Mouse (Mus musculus): ENCODE measurements around the gene Foxe3. TPM values are rescaled to one million over a fixed set of nuclear protein-coding genes. Genes with fewer than 3 reads are reported as not detected.
"Not testable (repeated sequence)": the region's sequence is repeated elsewhere in the genome, so short reads cannot be mapped to it uniquely, and the experiment has no call there.

Gene Foxe3
- polyA plus RNA-seq (2014; fragmentation: Nextera tagmentation; extraction: Ambion mirVana), result not detected in 2 replicates

DNA sequence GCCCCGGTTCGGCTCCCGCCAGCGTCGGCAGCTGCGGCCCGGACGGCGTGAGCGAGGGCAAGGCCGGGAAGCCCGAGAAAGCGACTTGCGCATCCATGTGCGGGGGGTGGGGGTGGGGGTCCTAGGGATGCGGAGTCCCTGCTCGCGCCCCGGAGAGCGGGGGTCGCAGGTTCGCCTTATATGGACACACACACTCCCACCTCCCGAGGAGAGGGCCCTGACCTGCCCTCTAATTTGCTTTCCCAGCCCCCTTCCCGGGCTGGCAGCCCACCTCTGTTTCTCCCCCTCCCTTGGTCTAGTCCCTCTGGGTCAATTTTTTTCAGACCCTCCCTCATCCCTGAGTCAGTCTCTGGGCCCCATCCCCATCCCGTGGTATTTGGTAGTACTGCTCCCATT lies at the start of gene Foxe3:
Foxe3 (minus strand) TSS at position 97 of the 396 bp plus-strand sequence.
- H3K9ac ChIP-seq (ENCODE audit: low read depth, low read length), result peak within 1 kb of the TSS; percentile 53
- DNase-seq (ENCODE audit: low spot score) (no peak), ATAC-seq (ENCODE audit: low read depth) (no peak)
- no peaks in the 10 kb centered on the region for H3K9me3 ChIP-seq (ENCODE audit: control insufficient read depth, low read length)
- WGBS, result 0% methylated on average over 12 of the region's 25 CpGs
- H3K27ac ChIP-seq (replicated peaks; ENCODE audit: low read depth, low read length), result no peak within 1 kb of the TSS
- H3K4me1 ChIP-seq (ENCODE audit: control insufficient read depth, insufficient read depth, low read length), result 0 out of 2 replicates have a peak, but pooled peaks cover 4% of the 10 kb centered on the region
- no peaks in the 10 kb centered on the region for H3K36me3 ChIP-seq (ENCODE audit: control insufficient read depth, insufficient read depth, low read length)
- H3K4me3 ChIP-seq (ENCODE audit: low read depth, low read length), result peak within 1 kb of the TSS; percentile 45
- H3K4me2 ChIP-seq (ENCODE audit: low read depth, low read length), result peak within 1 kb of the TSS; percentile 75
- peaks cover 89% of the 10 kb centered on the region for H3K27me3 ChIP-seq (replicated peaks; ENCODE audit: control insufficient read depth, insufficient read depth, low read length)

DNA sequence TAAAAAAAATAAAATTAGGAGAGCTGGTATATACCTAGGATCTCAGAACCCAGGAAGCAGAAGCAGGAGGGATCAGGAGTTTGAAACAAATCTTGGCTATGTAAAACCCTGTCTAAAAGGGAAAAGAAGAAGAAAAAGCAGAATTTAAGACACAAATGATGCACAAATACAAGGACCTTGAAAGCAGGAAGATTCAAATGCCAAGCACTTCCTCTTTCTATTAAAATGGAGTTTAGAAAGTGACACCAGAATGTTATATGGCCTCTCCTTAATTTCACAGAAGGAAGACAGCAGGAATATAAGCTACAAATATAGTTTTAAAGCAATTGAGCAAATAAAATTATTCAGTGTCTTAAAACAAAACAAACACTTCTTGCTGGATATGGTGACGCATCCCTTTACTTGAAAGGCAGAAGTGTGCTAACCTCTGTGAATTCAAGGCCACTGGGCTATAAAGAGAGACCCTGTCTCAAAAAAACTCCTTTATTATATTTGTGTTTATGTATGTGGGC lies 47.5 kb upstream of the Foxe3 start:
- ATAC-seq (ENCODE audit: low read depth), result no peak
- DNase-seq (ENCODE audit: low spot score), result no peak
- H3K27me3 ChIP-seq (replicated peaks; ENCODE audit: control insufficient read depth, insufficient read depth, low read length), result no peaks in the 10 kb centered on the region

DNA sequence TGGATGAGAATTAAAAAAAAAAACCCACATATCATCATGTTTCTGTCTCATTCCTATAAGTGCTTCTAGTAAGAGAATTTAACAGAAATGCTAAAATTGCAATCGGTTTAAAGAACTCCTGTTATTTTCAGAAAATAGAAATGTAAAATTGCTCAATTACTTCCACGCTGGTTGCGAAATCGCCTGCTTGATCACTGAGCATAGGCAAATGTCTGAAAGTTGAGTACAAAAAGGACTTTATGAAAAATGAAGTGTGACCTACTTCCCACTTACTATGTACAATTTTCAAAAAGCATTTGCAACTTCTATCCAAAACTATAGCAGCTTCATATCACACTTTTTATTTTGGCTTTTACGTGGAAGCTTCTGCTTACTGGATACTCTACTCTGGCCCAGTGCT lies 44.9 kb upstream of the Foxe3 start:
- 91% methylated on average over 5 of the region's 5 CpGs for WGBS
- ATAC-seq (ENCODE audit: low read depth), result no peak
- DNase-seq (ENCODE audit: low spot score), result no peak

More for the DNA sequence above, 47.5 kb upstream of the Foxe3 start:
- WGBS, result 89% methylated on average over 1 of the region's 1 CpGs
- H3K4me3 ChIP-seq (ENCODE audit: low read depth, low read length), result no peak overlapping the region
- no peak overlapping the region for H3K27ac ChIP-seq (replicated peaks; ENCODE audit: low read depth, low read length)
- H3K36me3 ChIP-seq (ENCODE audit: control insufficient read depth, insufficient read depth, low read length), result peaks cover 9% of the 10 kb centered on the region; the same call in 1 of the 2 replicates
- H3K9ac ChIP-seq (ENCODE audit: low read depth, low read length), result no peak overlapping the region
- H3K4me2 ChIP-seq (ENCODE audit: low read depth, low read length), result no peak overlapping the region
- H3K4me1 ChIP-seq (ENCODE audit: control insufficient read depth, insufficient read depth, low read length), result no peaks in the 10 kb centered on the region
- no peaks in the 10 kb centered on the region for H3K9me3 ChIP-seq (ENCODE audit: control insufficient read depth, low read length)

DNA sequence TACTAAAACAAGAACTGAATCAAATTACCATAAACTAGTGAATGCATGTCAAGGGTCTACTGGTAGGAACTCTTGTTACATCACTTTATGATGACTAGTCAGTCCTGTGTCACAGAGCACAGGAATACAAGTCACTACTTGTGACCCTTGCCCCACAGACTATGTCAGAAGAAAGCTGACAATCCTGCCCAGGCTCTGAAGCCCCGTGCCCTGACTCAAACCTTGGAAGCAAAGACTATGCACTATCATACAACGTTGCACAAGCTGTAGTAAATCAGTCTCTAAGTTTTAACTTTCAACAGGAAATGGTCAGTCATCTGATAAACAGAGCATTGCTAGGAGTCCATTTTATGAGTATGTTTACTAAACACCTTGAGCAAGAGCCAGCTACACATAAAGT lies 35.1 kb upstream of the Foxe3 start:
- not testable (repeated sequence) for H3K4me2 ChIP-seq (ENCODE audit: low read depth, low read length); ATAC-seq (ENCODE audit: low read depth); H3K4me3 ChIP-seq (ENCODE audit: low read depth, low read length); H3K9ac ChIP-seq (ENCODE audit: low read depth, low read length); H3K4me1 ChIP-seq (ENCODE audit: control insufficient read depth, insufficient read depth, low read length); H3K27me3 ChIP-seq (replicated peaks; ENCODE audit: control insufficient read depth, insufficient read depth, low read length); H3K27ac ChIP-seq (replicated peaks; ENCODE audit: low read depth, low read length); DNase-seq (ENCODE audit: low spot score); H3K9me3 ChIP-seq (ENCODE audit: control insufficient read depth, low read length)
- WGBS, result 83% methylated on average over 2 of the region's 2 CpGs
- H3K36me3 ChIP-seq (ENCODE audit: control insufficient read depth, insufficient read depth, low read length), result peaks cover 48% of the 10 kb centered on the region

More for the DNA sequence above, 44.9 kb upstream of the Foxe3 start:
- Histone ChIP-seq H3K4me1 (ENCODE audit: control insufficient read depth, insufficient read depth, low read length) (no peaks in the 10 kb centered on the region), H3K4me3 (ENCODE audit: low read depth, low read length) (no peak overlapping the region), H3K27ac (replicated peaks; ENCODE audit: low read depth, low read length) (no peak overlapping the region), H3K9me3 (ENCODE audit: control insufficient read depth, low read length) (no peaks in the 10 kb centered on the region), H3K4me2 (ENCODE audit: low read depth, low read length) (no peak overlapping the region), H3K36me3 (ENCODE audit: control insufficient read depth, insufficient read depth, low read length) (peaks cover 33% of the 10 kb centered on the region), H3K27me3 (replicated peaks; ENCODE audit: control insufficient read depth, insufficient read depth, low read length) (no peaks in the 10 kb centered on the region), H3K9ac (ENCODE audit: low read depth, low read length) (no peak overlapping the region)

DNA sequence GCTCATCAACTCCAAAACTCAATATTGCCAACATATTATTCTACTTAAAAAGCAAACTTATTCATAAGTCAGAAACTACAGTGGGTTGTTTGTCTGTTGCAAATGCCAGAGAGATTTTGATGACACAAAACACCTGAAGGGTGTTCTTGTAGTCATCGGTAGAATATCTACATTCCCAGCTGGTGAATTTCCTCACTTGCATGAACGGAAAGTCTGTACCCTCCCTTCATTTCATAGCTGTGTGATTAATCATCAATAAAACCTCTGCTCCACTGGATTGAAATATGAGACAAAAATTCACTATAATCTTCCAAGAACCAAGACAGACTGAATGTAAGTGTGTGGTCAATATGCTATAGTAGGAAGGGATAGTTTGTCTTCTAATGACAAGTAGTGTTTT lies 33.7 kb upstream of the Foxe3 start:
- WGBS, result 80% methylated on average over 2 of the region's 2 CpGs
- DNase-seq (ENCODE audit: low spot score) (no peak), ATAC-seq (ENCODE audit: low read depth) (no peak)
- H3K27me3 ChIP-seq (replicated peaks; ENCODE audit: control insufficient read depth, insufficient read depth, low read length), result no peaks in the 10 kb centered on the region
- H3K9ac ChIP-seq (ENCODE audit: low read depth, low read length), result no peak overlapping the region
- peaks cover 34% of the 10 kb centered on the region for H3K36me3 ChIP-seq (ENCODE audit: control insufficient read depth, insufficient read depth, low read length)
- no peaks in the 10 kb centered on the region for H3K9me3 ChIP-seq (ENCODE audit: control insufficient read depth, low read length)
- H3K4me1 ChIP-seq (ENCODE audit: control insufficient read depth, insufficient read depth, low read length), result no peaks in the 10 kb centered on the region
- no peak overlapping the region for H3K4me3 ChIP-seq (ENCODE audit: low read depth, low read length)
- no peak overlapping the region for H3K27ac ChIP-seq (replicated peaks; ENCODE audit: low read depth, low read length)
- H3K4me2 ChIP-seq (ENCODE audit: low read depth, low read length), result no peak overlapping the region

DNA sequence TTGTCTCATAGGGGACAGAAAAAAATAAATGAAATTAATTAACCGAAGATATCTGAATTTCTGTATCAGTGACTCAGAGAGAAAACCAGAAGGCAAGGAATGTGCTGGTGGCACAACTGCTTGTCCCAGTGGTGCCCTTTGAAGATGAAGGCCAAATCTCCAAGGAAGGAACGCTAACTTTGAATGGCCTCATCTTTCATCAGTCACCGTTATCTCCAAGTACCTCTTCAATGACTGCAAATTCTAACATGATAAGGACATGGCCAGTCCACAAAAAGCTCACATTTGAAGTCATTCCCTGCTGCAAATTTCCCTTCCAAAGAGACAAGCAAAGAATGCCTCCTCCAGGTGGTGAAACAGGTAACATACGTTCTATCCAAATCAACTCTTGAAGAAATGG lies 33.0 kb upstream of the Foxe3 start:
- no peak overlapping the region for H3K4me3 ChIP-seq (ENCODE audit: low read depth, low read length)
- H3K27ac ChIP-seq (replicated peaks; ENCODE audit: low read depth, low read length), result no peak overlapping the region
- no peak overlapping the region for H3K9ac ChIP-seq (ENCODE audit: low read depth, low read length)
- H3K4me2 ChIP-seq (ENCODE audit: low read depth, low read length), result no peak overlapping the region
- H3K9me3 ChIP-seq (ENCODE audit: control insufficient read depth, low read length), result no peaks in the 10 kb centered on the region
- WGBS, result 92% methylated on average over 4 of the region's 4 CpGs
- H3K36me3 ChIP-seq (ENCODE audit: control insufficient read depth, insufficient read depth, low read length), result peaks cover 30% of the 10 kb centered on the region
- DNase-seq (ENCODE audit: low spot score) (no peak), ATAC-seq (ENCODE audit: low read depth) (no peak)
- H3K27me3 ChIP-seq (replicated peaks; ENCODE audit: control insufficient read depth, insufficient read depth, low read length), result no peaks in the 10 kb centered on the region
- no peaks in the 10 kb centered on the region for H3K4me1 ChIP-seq (ENCODE audit: control insufficient read depth, insufficient read depth, low read length)

DNA sequence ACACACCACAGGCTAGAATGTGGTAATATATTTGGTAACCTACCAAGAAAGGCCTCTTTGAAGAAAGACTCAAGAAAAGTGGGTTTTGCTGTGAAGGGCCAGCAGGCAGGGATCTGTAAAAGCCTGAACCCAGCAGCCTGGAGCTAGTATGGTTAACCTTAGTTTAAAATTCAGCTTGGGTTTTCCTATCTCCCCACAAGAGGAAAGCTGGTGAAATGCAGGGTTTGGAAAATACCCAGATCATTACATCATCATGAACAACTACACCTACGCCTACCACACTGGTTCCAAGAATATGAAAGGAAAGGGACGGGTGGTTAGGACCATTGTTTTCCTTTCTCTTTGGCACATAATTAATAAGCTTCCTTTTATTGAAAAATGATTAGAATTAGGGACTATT lies 32.4 kb upstream of the Foxe3 start:
- no peak overlapping the region for H3K4me2 ChIP-seq (ENCODE audit: low read depth, low read length)
- DNase-seq (ENCODE audit: low spot score), result no peak
- H3K27ac ChIP-seq (replicated peaks; ENCODE audit: low read depth, low read length), result no peak overlapping the region
- peaks cover 30% of the 10 kb centered on the region for H3K36me3 ChIP-seq (ENCODE audit: control insufficient read depth, insufficient read depth, low read length)
- 79% methylated on average over 2 of the region's 2 CpGs for WGBS
- H3K27me3 ChIP-seq (replicated peaks; ENCODE audit: control insufficient read depth, insufficient read depth, low read length), result no peaks in the 10 kb centered on the region
- no peaks in the 10 kb centered on the region for H3K4me1 ChIP-seq (ENCODE audit: control insufficient read depth, insufficient read depth, low read length)
- no peak overlapping the region for H3K9ac ChIP-seq (ENCODE audit: low read depth, low read length)
- no peak for ATAC-seq (ENCODE audit: low read depth)
- no peaks in the 10 kb centered on the region for H3K9me3 ChIP-seq (ENCODE audit: control insufficient read depth, low read length)
- H3K4me3 ChIP-seq (ENCODE audit: low read depth, low read length), result no peak overlapping the region

DNA sequence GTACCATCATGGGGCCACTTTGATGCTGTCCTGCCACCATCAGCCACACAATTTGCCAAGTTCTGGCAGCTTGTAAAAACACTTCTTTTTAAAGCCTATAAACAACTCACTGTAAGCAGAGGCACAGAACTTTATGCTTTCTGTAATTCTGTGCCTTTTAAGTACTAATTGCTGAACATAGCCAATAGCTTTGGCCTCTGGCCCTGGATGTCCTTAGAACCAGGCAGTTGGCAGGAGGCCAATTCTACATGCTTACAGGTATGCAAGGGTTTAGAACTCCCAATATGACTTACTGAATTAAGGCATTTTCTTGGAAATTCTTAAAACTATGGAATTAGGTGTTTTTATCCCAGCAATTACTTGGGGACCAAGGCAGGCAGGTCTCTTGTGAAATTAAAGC lies 31.6 kb upstream of the Foxe3 start:
- no peak for ATAC-seq (ENCODE audit: low read depth)
- H3K9me3 ChIP-seq (ENCODE audit: control insufficient read depth, low read length), result no peaks in the 10 kb centered on the region
- H3K27me3 ChIP-seq (replicated peaks; ENCODE audit: control insufficient read depth, insufficient read depth, low read length), result no peaks in the 10 kb centered on the region
- DNase-seq (ENCODE audit: low spot score), result no peak
- peaks cover 22% of the 10 kb centered on the region for H3K36me3 ChIP-seq (ENCODE audit: control insufficient read depth, insufficient read depth, low read length)
- H3K27ac ChIP-seq (replicated peaks; ENCODE audit: low read depth, low read length), result no peak overlapping the region
- no peak overlapping the region for H3K9ac ChIP-seq (ENCODE audit: low read depth, low read length)
- no peak overlapping the region for H3K4me3 ChIP-seq (ENCODE audit: low read depth, low read length)
- no peak overlapping the region for H3K4me2 ChIP-seq (ENCODE audit: low read depth, low read length)
- no peaks in the 10 kb centered on the region for H3K4me1 ChIP-seq (ENCODE audit: control insufficient read depth, insufficient read depth, low read length)

DNA sequence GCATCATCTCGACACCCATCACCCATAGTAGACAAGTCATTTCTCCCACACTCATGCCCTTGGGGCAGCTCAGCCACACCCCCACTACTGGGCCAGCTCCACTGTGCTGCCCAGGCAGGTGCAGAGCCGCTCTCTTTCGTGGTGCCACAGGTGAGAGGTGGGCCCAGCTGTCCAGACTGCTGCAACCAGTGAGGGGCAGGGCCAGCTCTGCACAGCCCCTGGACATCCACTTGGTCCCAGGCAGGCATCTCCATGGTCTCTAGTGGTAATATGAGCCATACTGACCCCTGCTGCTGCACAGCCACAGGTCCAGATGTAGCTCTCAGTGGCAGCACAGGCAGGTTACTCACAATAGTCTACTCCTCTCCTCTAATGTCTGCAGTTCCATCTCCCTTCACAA lies 27.4 kb upstream of the Foxe3 start:
- H3K4me3 ChIP-seq (ENCODE audit: low read depth, low read length), result no peak overlapping the region
- no peak overlapping the region for H3K9ac ChIP-seq (ENCODE audit: low read depth, low read length)
- H3K27ac ChIP-seq (replicated peaks; ENCODE audit: low read depth, low read length), result no peak overlapping the region
- no peaks in the 10 kb centered on the region for H3K36me3 ChIP-seq (ENCODE audit: control insufficient read depth, insufficient read depth, low read length)
- WGBS, result 72% methylated on average over 3 of the region's 3 CpGs
- no peaks in the 10 kb centered on the region for H3K9me3 ChIP-seq (ENCODE audit: control insufficient read depth, low read length)
- ATAC-seq (ENCODE audit: low read depth) (no peak), DNase-seq (ENCODE audit: low spot score) (no peak)
- H3K27me3 ChIP-seq (replicated peaks; ENCODE audit: control insufficient read depth, insufficient read depth, low read length), result peaks cover 2% of the 10 kb centered on the region; the same call in 1 of the 2 replicates
- H3K4me2 ChIP-seq (ENCODE audit: low read depth, low read length), result no peak overlapping the region
- no peaks in the 10 kb centered on the region for H3K4me1 ChIP-seq (ENCODE audit: control insufficient read depth, insufficient read depth, low read length)
